Comparison of ENCODE assay signal across 30 mouse cellular contexts in the genomic region with DNA sequence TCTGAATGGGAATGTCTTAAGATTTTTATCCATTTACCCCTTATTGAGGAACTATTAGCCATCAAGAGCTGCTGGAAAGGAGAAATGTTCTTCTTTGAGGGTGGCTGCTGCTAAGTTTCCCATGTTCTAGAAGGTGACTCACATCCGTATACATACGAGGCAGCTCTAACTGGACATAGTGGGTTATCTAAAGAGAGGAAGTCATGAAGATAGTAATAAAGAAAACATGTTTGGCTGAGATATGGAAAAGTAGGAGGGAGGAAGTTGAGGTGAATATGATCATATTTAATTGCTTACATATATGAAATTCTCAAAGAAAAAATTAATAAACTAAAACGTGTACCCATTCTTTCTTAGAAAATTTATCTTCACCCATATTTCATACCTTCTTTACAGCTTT.
"Had no signal": no experiment of that assay in that cellular context is flagged by ENCODE, and none has a peak within 500 bp of the region (broad histone marks: within the 10 kb centered on the region; RNA-seq: fewer than 3 reads in every experiment).

No protein-coding gene starts in this region.

- H3K9me3 ChIP-seq: limb, embryonic 10.5 days; limb, embryonic 12.5 days; limb, embryonic 13.5 days; limb, embryonic 15.5 days; liver, embryonic 12.5 days; liver, embryonic 13.5 days; liver, embryonic 15.5 days; lung, embryonic 15.5 days; megakaryocyte, embryonic 14.5 days; midbrain, embryonic 10.5 days; midbrain, embryonic 12.5 days; midbrain, embryonic 13.5 days; midbrain, embryonic 15.5 days; neural tube, embryonic 12.5 days had no signal

- H3K27ac ChIP-seq: left cerebral cortex, adult 2 months; limb, embryonic 10.5 days; limb, embryonic 12.5 days; limb, embryonic 13.5 days; limb, embryonic 15.5 days; liver, embryonic 12.5 days; liver, embryonic 13.5 days; liver, embryonic 14.5 days; liver, embryonic 15.5 days; lung, embryonic 15.5 days; macrophage; midbrain, embryonic 10.5 days; midbrain, embryonic 12.5 days; midbrain, embryonic 13.5 days; midbrain, embryonic 15.5 days; neural tube, embryonic 12.5 days had no signal

- H3K27me3 ChIP-seq: limb, embryonic 12.5 days; limb, embryonic 13.5 days; limb, embryonic 15.5 days; liver, embryonic 12.5 days; liver, embryonic 13.5 days; liver, embryonic 15.5 days; lung, embryonic 15.5 days; megakaryocyte, embryonic 14.5 days; midbrain, embryonic 12.5 days; midbrain, embryonic 13.5 days; midbrain, embryonic 15.5 days; neural tube, embryonic 12.5 days had no signal

- DNase-seq: left cerebral cortex, postnatal 4 days; liver; liver, embryonic 13.5 days; liver, postnatal 0 days; lung, adult 18-20 months; lung, adult 2 months; lung, embryonic 14.5 days; lung, postnatal 10 days; lung, postnatal 36 days; lung, postnatal 4 days; midbrain, embryonic 14.5 days had no signal

- H3K4me1 ChIP-seq: limb, embryonic 12.5 days; limb, embryonic 13.5 days; limb, embryonic 15.5 days; liver, embryonic 12.5 days; liver, embryonic 13.5 days; liver, embryonic 15.5 days; lung, embryonic 15.5 days; megakaryocyte, embryonic 14.5 days; midbrain, embryonic 10.5 days; midbrain, embryonic 12.5 days; midbrain, embryonic 13.5 days; midbrain, embryonic 15.5 days; neural tube, embryonic 12.5 days had no signal

- H3K4me3 ChIP-seq: left cerebral cortex, adult 2 months; limb, embryonic 10.5 days; limb, embryonic 12.5 days; limb, embryonic 13.5 days; limb, embryonic 15.5 days; liver, embryonic 12.5 days; liver, embryonic 13.5 days; liver, embryonic 15.5 days; lung, embryonic 15.5 days; megakaryocyte, embryonic 14.5 days; midbrain, embryonic 10.5 days; midbrain, embryonic 12.5 days; midbrain, embryonic 13.5 days; midbrain, embryonic 15.5 days; myocyte; neural tube, embryonic 12.5 days had no signal

- H3K4me2 ChIP-seq: limb, embryonic 12.5 days; limb, embryonic 13.5 days; limb, embryonic 15.5 days; liver, embryonic 11.5 days; liver, embryonic 12.5 days; liver, embryonic 13.5 days; liver, embryonic 15.5 days; lung, embryonic 14.5 days; lung, embryonic 15.5 days; midbrain, embryonic 12.5 days; midbrain, embryonic 13.5 days; midbrain, embryonic 15.5 days; neural tube, embryonic 12.5 days had no signal

- H3K9ac ChIP-seq: limb, embryonic 12.5 days; limb, embryonic 13.5 days; limb, embryonic 15.5 days; liver, embryonic 12.5 days; liver, embryonic 13.5 days; liver, embryonic 14.5 days; liver, embryonic 15.5 days; liver, postnatal 0 days; lung, embryonic 14.5 days; lung, embryonic 15.5 days; midbrain, embryonic 12.5 days; midbrain, embryonic 13.5 days; midbrain, embryonic 15.5 days; neural tube, embryonic 12.5 days had no signal

- ATAC-seq: liver, embryonic 12.5 days; liver, postnatal 0 days; lung, postnatal 0 days; midbrain, embryonic 13.5 days; midbrain, embryonic 15.5 days had no signal

- H3K36me3 ChIP-seq: limb, embryonic 10.5 days; limb, embryonic 12.5 days; limb, embryonic 13.5 days; limb, embryonic 15.5 days; liver, embryonic 12.5 days; liver, embryonic 13.5 days; liver, embryonic 15.5 days; lung, embryonic 15.5 days; midbrain, embryonic 10.5 days; midbrain, embryonic 12.5 days; midbrain, embryonic 13.5 days; midbrain, embryonic 15.5 days; neural tube, embryonic 12.5 days had no signal
